In the genomic region with DNA sequence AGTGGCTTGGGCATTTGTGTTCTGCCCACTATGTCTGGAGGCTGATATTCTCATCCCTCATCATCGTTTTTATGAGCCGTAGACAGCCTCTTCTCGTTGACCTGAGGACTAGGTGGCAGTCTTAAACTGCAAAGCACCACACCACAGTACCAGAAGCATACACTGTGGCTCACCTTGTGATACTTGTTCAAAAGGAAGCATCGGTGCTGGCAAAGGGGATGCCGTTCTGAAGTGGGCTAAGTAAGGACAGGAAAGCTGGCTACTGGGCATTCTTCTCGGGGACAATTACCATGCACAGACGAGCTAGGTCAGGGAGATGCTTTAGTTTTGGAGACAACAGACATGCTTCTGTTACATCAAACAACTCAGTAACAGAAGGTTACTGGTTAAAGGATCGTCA, we compare ENCODE assay signal across 10 mouse cellular contexts. TPM values are rescaled to one million over a fixed set of nuclear protein-coding genes. Genes with fewer than 3 reads are reported as not detected.
DNase-seq lines count a peak whose midpoint lies in the region; ATAC-seq and TF ChIP-seq lines count a peak whose summit lies in the region.
"Had no signal": no experiment of that assay in that cellular context is flagged by ENCODE, and none has a peak within 500 bp of the region (broad histone marks: within the 10 kb centered on the region; RNA-seq: fewer than 3 reads in every experiment).

No protein-coding gene starts in this region.

- no peaks in the 10 kb centered on the region for H3K4me1 ChIP-seq in forebrain, embryonic 12.5 days
- no peaks in the 10 kb centered on the region for H3K4me1 ChIP-seq in forebrain, embryonic 11.5 days (replicated peaks; ENCODE audit: control insufficient read depth, insufficient read depth, low read length)
- H3K4me1 ChIP-seq in intestine, embryonic 15.5 days (replicated peaks): no peaks in the 10 kb centered on the region
- H3K4me1 ChIP-seq in intestine, postnatal 0 days (replicated peaks; ENCODE audit: control insufficient read depth, insufficient read depth, low read length): no peaks in the 10 kb centered on the region
- no peaks in the 10 kb centered on the region for H3K4me1 ChIP-seq in midbrain, embryonic 16.5 days (ENCODE audit: control insufficient read depth, insufficient read depth, low read length)
- H3K4me1 ChIP-seq: neural tube, embryonic 12.5 days had no signal

- no peak overlapping the region for H3K9ac ChIP-seq in forebrain, embryonic 12.5 days
- H3K9ac ChIP-seq in forebrain, embryonic 11.5 days (ENCODE audit: low read length): no peak overlapping the region
- H3K9ac ChIP-seq in intestine, embryonic 15.5 days: no peak overlapping the region
- no peak overlapping the region for H3K9ac ChIP-seq in intestine, postnatal 0 days (ENCODE audit: low read depth, low read length)
- no peak overlapping the region for H3K9ac ChIP-seq in midbrain, embryonic 16.5 days (ENCODE audit: low read depth, low read length)
- H3K9ac ChIP-seq: neural tube, embryonic 12.5 days had no signal

- H3K27ac ChIP-seq in forebrain, embryonic 12.5 days: no peak overlapping the region
- no peak overlapping the region for H3K27ac ChIP-seq in forebrain, embryonic 11.5 days (ENCODE audit: low read depth, low read length)
- no peak overlapping the region for H3K27ac ChIP-seq in intestine, embryonic 15.5 days
- no peak overlapping the region for H3K27ac ChIP-seq in intestine, postnatal 0 days (ENCODE audit: low read depth, low read length)
- H3K27ac ChIP-seq in midbrain, embryonic 16.5 days (ENCODE audit: low read length): no peak overlapping the region
- H3K27ac ChIP-seq: neural tube, embryonic 12.5 days had no signal

- TF ChIP-seq CTCF in intestine, postnatal 0 days (IDR thresholded peaks at IDR 0.05; ENCODE audit: low read depth): no peak

- H3K9me3 ChIP-seq in forebrain, embryonic 12.5 days: no peaks in the 10 kb centered on the region
- H3K9me3 ChIP-seq in forebrain, embryonic 11.5 days (ENCODE audit: control insufficient read depth, low read length): no peaks in the 10 kb centered on the region
- H3K9me3 ChIP-seq in intestine, embryonic 15.5 days: no peaks in the 10 kb centered on the region
- H3K9me3 ChIP-seq in intestine, postnatal 0 days (ENCODE audit: control insufficient read depth): no peaks in the 10 kb centered on the region
- H3K9me3 ChIP-seq in midbrain, embryonic 16.5 days (replicated peaks; ENCODE audit: control insufficient read depth, low read length, poor library complexity, severe bottlenecking): no peaks in the 10 kb centered on the region
- H3K9me3 ChIP-seq: neural tube, embryonic 12.5 days had no signal

- no peak for DNase-seq in forebrain, embryonic 11.5 days (ENCODE audit: low spot score)
- peak; percentile 14 for DNase-seq in 3134 (ENCODE audit: extremely low read depth, insufficient read length, low spot score)
- no peak for DNase-seq in embryo, embryonic 10 days (ENCODE audit: low spot score)
- DNase-seq in frontal cortex, postnatal 36 days (ENCODE audit: low spot score in 2 of 2): no peak
- DNase-seq: liver had no signal

- H3K36me3 ChIP-seq in forebrain, embryonic 12.5 days (replicated peaks): no peaks in the 10 kb centered on the region
- no peaks in the 10 kb centered on the region for H3K36me3 ChIP-seq in forebrain, embryonic 11.5 days (ENCODE audit: control insufficient read depth, insufficient read depth, low read length)
- no peaks in the 10 kb centered on the region for H3K36me3 ChIP-seq in intestine, embryonic 15.5 days
- no peaks in the 10 kb centered on the region for H3K36me3 ChIP-seq in intestine, postnatal 0 days (ENCODE audit: control insufficient read depth, insufficient read depth)
- no peaks in the 10 kb centered on the region for H3K36me3 ChIP-seq in midbrain, embryonic 16.5 days (ENCODE audit: control insufficient read depth, insufficient read depth, low read length)
- H3K36me3 ChIP-seq: neural tube, embryonic 12.5 days had no signal

- 67% methylated on average over 8 of the region's 8 CpGs for WGBS in forebrain, embryonic 12.5 days
- WGBS in forebrain, embryonic 11.5 days: 75% methylated on average over 8 of the region's 8 CpGs
- WGBS in intestine, embryonic 15.5 days: 52% methylated on average over 8 of the region's 8 CpGs
- 52% methylated on average over 8 of the region's 8 CpGs for WGBS in intestine, postnatal 0 days
- WGBS in midbrain, embryonic 16.5 days: 69% methylated on average over 8 of the region's 8 CpGs

- H3K27me3 ChIP-seq in forebrain, embryonic 12.5 days: no peaks in the 10 kb centered on the region
- no peaks in the 10 kb centered on the region for H3K27me3 ChIP-seq in forebrain, embryonic 11.5 days (ENCODE audit: control insufficient read depth, insufficient read depth, low read length)
- no peaks in the 10 kb centered on the region; the same call in 1 of the 2 replicates for H3K27me3 ChIP-seq in intestine, embryonic 15.5 days (replicated peaks)
- 0 out of 2 replicates have a peak, but pooled peaks cover 3% of the 10 kb centered on the region for H3K27me3 ChIP-seq in intestine, postnatal 0 days (replicated peaks; ENCODE audit: control insufficient read depth, insufficient read depth, low read length)
- no peaks in the 10 kb centered on the region for H3K27me3 ChIP-seq in midbrain, embryonic 16.5 days (ENCODE audit: control insufficient read depth, insufficient read depth, low read depth, low read length)
- H3K27me3 ChIP-seq: neural tube, embryonic 12.5 days had no signal

- H3K4me2 ChIP-seq in forebrain, embryonic 12.5 days: no peak overlapping the region
- H3K4me2 ChIP-seq in forebrain, embryonic 11.5 days (ENCODE audit: low read depth, low read length, severe bottlenecking): no peak overlapping the region
- H3K4me2 ChIP-seq in intestine, embryonic 15.5 days (replicated peaks): no peak overlapping the region
- no peak overlapping the region for H3K4me2 ChIP-seq in intestine, postnatal 0 days (replicated peaks; ENCODE audit: low read depth)
- H3K4me2 ChIP-seq in midbrain, embryonic 16.5 days (ENCODE audit: low read length): no peak overlapping the region
- H3K4me2 ChIP-seq: neural tube, embryonic 12.5 days had no signal

- H3K4me3 ChIP-seq in forebrain, embryonic 12.5 days (replicated peaks): no peak overlapping the region
- H3K4me3 ChIP-seq in forebrain, embryonic 11.5 days (ENCODE audit: low read depth, low read length): no peak overlapping the region
- H3K4me3 ChIP-seq in intestine, embryonic 15.5 days (replicated peaks): no peak overlapping the region
- no peak overlapping the region for H3K4me3 ChIP-seq in intestine, postnatal 0 days (ENCODE audit: low read depth, low read length)
- H3K4me3 ChIP-seq in midbrain, embryonic 16.5 days (ENCODE audit: low read depth, low read length): no peak overlapping the region
- H3K4me3 ChIP-seq: neural tube, embryonic 12.5 days had no signal

- peak; percentile 14; the same call in 1 of the 2 replicates for ATAC-seq in forebrain, embryonic 12.5 days (ENCODE audit: low FRiP score)
- no peak for ATAC-seq in forebrain, embryonic 11.5 days (replicated peaks; ENCODE audit: low FRiP score)
- ATAC-seq in intestine, embryonic 15.5 days: 0 out of 2 replicates have a peak, but pooled peaks have one; percentile 20
- ATAC-seq in intestine, postnatal 0 days: no peak
- peak; percentile 12; the same call in 1 of the 2 replicates for ATAC-seq in midbrain, embryonic 16.5 days

RNA-seq across cellular contexts. Expression of a gene that starts 21.4 kb away (rescaled TPM):
- 0.62 and 1.0 TPM in 2 replicates for polyA plus RNA-seq in forebrain, embryonic 12.5 days (2016; fragmentation: Nextera tagmentation; extraction: Ambion mirVana)
- polyA plus RNA-seq in forebrain, embryonic 11.5 days (2014; fragmentation: Nextera tagmentation; extraction: Ambion mirVana): 0.51 and 0.52 TPM in 2 replicates
- 26.9 and 29.0 TPM in 2 replicates for polyA plus RNA-seq in intestine, embryonic 15.5 days (2015; fragmentation: Nextera tagmentation; extraction: Ambion mirVana)
- polyA plus RNA-seq in intestine, postnatal 0 days (2015; fragmentation: Nextera tagmentation; extraction: Ambion mirVana): 28.7 and 30.7 TPM in 2 replicates
- 2.2 and 2.5 TPM in 2 replicates for polyA plus RNA-seq in midbrain, embryonic 16.5 days (2015; fragmentation: Nextera tagmentation; extraction: Ambion mirVana)

Comparison
In these comparisons a context has a peak if more than half of its experiments do, and no peak if none do; other contexts are left out.
1. ATAC-seq: peak in forebrain, embryonic 12.5 days (single experiment), intestine, embryonic 15.5 days (single experiment) and midbrain, embryonic 16.5 days (single experiment); none in forebrain, embryonic 11.5 days (single experiment) and intestine, postnatal 0 days (single experiment).